Mouse (Mus musculus) forebrain, embryonic 13.5 days (tissue): ENCODE data around the gene Mis12. TPM values are rescaled to one million over a fixed set of nuclear protein-coding genes. Genes with fewer than 3 reads are reported as not detected.

Source experiments
- ATAC-seq: fragments of 200-750 bp; cut with Nextera tagmentation; 2 replicates; pipeline ENCODE4 v1.8.0; 2017
- H3K27ac ChIP-seq: fragments of 300-500 bp; sonication (generic); 2 replicates; pipeline ENCODE4 v1.5.1; 2015; ENCODE audit warnings: inconsistent platforms, mild to moderate bottlenecking, moderate library complexity
- H3K27me3 ChIP-seq: fragments of 300-500 bp; sonication (generic); 2 replicates; pipeline ENCODE4 v1.6.1; 2015; ENCODE audit warnings: mild to moderate bottlenecking, inconsistent platforms
- H3K36me3 ChIP-seq: fragments of 300-500 bp; sonication (generic); 2 replicates; pipeline ENCODE4 v1.6.1; 2015; ENCODE audit warnings: mild to moderate bottlenecking, inconsistent platforms; ENCODE audit not compliant: poor library complexity, severe bottlenecking
- H3K4me1 ChIP-seq: fragments of 300-500 bp; sonication (generic); 2 replicates; pipeline ENCODE4 v1.6.1; 2015; ENCODE audit warnings: inconsistent platforms
- H3K4me2 ChIP-seq: fragments of 300-500 bp; sonication (generic); 2 replicates; pipeline ENCODE4 v1.6.1; 2015; ENCODE audit warnings: inconsistent platforms, mild to moderate bottlenecking, moderate library complexity
- H3K4me3 ChIP-seq: fragments of 300-500 bp; sonication (generic); 2 replicates; pipeline ENCODE4 v1.5.1; 2015; ENCODE audit warnings: mild to moderate bottlenecking, inconsistent platforms
- H3K9ac ChIP-seq: fragments of 300-500 bp; sonication (generic); 2 replicates; pipeline ENCODE4 v1.6.1; 2015; ENCODE audit warnings: mild to moderate bottlenecking, inconsistent platforms
- H3K9me3 ChIP-seq: fragments of 300-500 bp; sonication (generic); replicated peaks from 2 replicates; pipeline ENCODE4 v1.6.1; 2016; ENCODE audit warnings: inconsistent platforms
- WGBS: fragments of 180-500 bp; shearing (Covaris S2); methylation state at CpG from one replicate; pipeline ENCODE4 v1.1.7; 2015; 5-methylcytosine and 5-hydroxymethylcytosine counted together
- polyA plus RNA-seq: library from polyadenylated mRNA; unstranded; fragments of >200 nt; fragmentation: Nextera tagmentation; extraction: Ambion mirVana; gene quantifications from 2 replicates; pipeline ENCODE4 v1.2.1, GENCODE M21; 2015

Gene Mis12
- polyA plus RNA-seq, 1 experiment from 2014 or later = 51.3 TPM

GRCm38 (mm10) chr11:70982557-70983228 lies 36.7 kb upstream of the Mis12 start, which contains the start of gene C1qbp:
Gene C1qbp, minus strand, starts transcription at chr11:70983026.
- peaks cover 71% of the 10 kb centered on the region for H3K36me3 ChIP-seq
- H3K4me2 ChIP-seq = peak within 1 kb of the TSS; percentile 66
- WGBS = under 1% methylated on average over 64 of the region's 64 CpGs
- H3K9ac ChIP-seq = peak within 1 kb of the TSS; percentile 95
- H3K4me3 ChIP-seq = peak within 1 kb of the TSS; percentile 100
- peak; percentile 98 for ATAC-seq
- no peaks in the 10 kb centered on the region for H3K9me3 ChIP-seq
- H3K27me3 ChIP-seq = no peaks in the 10 kb centered on the region
- H3K27ac ChIP-seq = peak within 1 kb of the TSS; percentile 38; the same call in 1 of the 2 replicates
- peaks cover 14% of the 10 kb centered on the region for H3K4me1 ChIP-seq

- 74% methylated on average over 4 of the region's 4 CpGs for WGBS
- no peak for ATAC-seq
- H3K9me3 ChIP-seq = no peaks in the 10 kb centered on the region
Measured at GRCm38 (mm10) chr11:71001167-71001566, 18.2 kb upstream of the Mis12 start.

GRCm38 (mm10) chr11:71003611-71004315 lies 15.6 kb upstream of the Mis12 start:
- peak overlapping the region; percentile 96 for H3K4me2 ChIP-seq
- no peaks in the 10 kb centered on the region for H3K9me3 ChIP-seq
- H3K27ac ChIP-seq = peak overlapping the region; percentile 35; the same call in 1 of the 2 replicates
- peaks cover 24% of the 10 kb centered on the region for H3K36me3 ChIP-seq
- peak overlapping the region; percentile 93 for H3K4me3 ChIP-seq
- peak overlapping the region; percentile 81 for H3K9ac ChIP-seq
- WGBS = under 1% methylated on average over 46 of the region's 49 CpGs
- peaks cover 17% of the 10 kb centered on the region for H3K4me1 ChIP-seq
- ATAC-seq = peak; percentile 76; the same call in 1 of the 2 replicates
- H3K27me3 ChIP-seq = no peaks in the 10 kb centered on the region

More at GRCm38 (mm10) chr11:71001167-71001566, 18.2 kb upstream of the Mis12 start:
- Histone ChIP-seq H3K4me3 (no peak overlapping the region), H3K36me3 (peaks cover 40% of the 10 kb centered on the region), H3K4me2 (no peak overlapping the region), H3K27ac (no peak overlapping the region), H3K27me3 (no peaks in the 10 kb centered on the region), H3K9ac (no peak overlapping the region), H3K4me1 (peaks cover 17% of the 10 kb centered on the region)

- Histone ChIP-seq H3K4me1 (peaks cover 17% of the 10 kb centered on the region), H3K9ac (peak within 1 kb of the TSS; percentile 81), H3K27me3 (no peaks in the 10 kb centered on the region), H3K4me2 (peak within 1 kb of the TSS; percentile 96), H3K36me3 (peaks cover 24% of the 10 kb centered on the region), H3K9me3 (no peaks in the 10 kb centered on the region), H3K27ac (peak within 1 kb of the TSS; percentile 35; the same call in 1 of the 2 replicates), H3K4me3 (peak within 1 kb of the TSS; percentile 93)
- ATAC-seq = peak; percentile 99
- WGBS = under 1% methylated on average over 35 of the region's 35 CpGs
Measured at GRCm38 (mm10) chr11:71004316-71004773, 15.1 kb upstream of the Mis12 start, which contains the start of gene Dhx33. Gene Dhx33, minus strand, starts transcription at chr11:71004437.

GRCm38 (mm10) chr11:71005046-71005445 lies 14.4 kb upstream of the Mis12 start:
- ATAC-seq = no peak
- H3K27ac ChIP-seq = no peak overlapping the region

GRCm38 (mm10) chr11:71007026-71007425 lies 12.4 kb upstream of the Mis12 start:
- no peak overlapping the region for H3K27ac ChIP-seq
- H3K9me3 ChIP-seq = no peaks in the 10 kb centered on the region
- H3K4me2 ChIP-seq = no peak overlapping the region
- H3K4me3 ChIP-seq = no peak overlapping the region
- peaks cover 17% of the 10 kb centered on the region for H3K4me1 ChIP-seq
- no peak overlapping the region for H3K9ac ChIP-seq
- 94% methylated on average over 6 of the region's 6 CpGs for WGBS
- no peak for ATAC-seq
- H3K27me3 ChIP-seq = no peaks in the 10 kb centered on the region
- H3K36me3 ChIP-seq = peaks cover 38% of the 10 kb centered on the region

More at GRCm38 (mm10) chr11:71005046-71005445, 14.4 kb upstream of the Mis12 start:
- no peaks in the 10 kb centered on the region for H3K9me3 ChIP-seq
- peaks cover 24% of the 10 kb centered on the region for H3K36me3 ChIP-seq
- no peak overlapping the region for H3K9ac ChIP-seq
- peaks cover 17% of the 10 kb centered on the region for H3K4me1 ChIP-seq
- peak overlapping the region; percentile 96 for H3K4me2 ChIP-seq
- 57% methylated on average over 5 of the region's 5 CpGs for WGBS
- peak overlapping the region; percentile 93 for H3K4me3 ChIP-seq
- no peaks in the 10 kb centered on the region for H3K27me3 ChIP-seq

- 90% methylated on average over 7 of the region's 7 CpGs for WGBS
- H3K36me3 ChIP-seq = peaks cover 46% of the 10 kb centered on the region
- ATAC-seq = no peak
- no peaks in the 10 kb centered on the region for H3K27me3 ChIP-seq
- H3K27ac ChIP-seq = no peak overlapping the region
- H3K4me2 ChIP-seq = no peak overlapping the region
- no peak overlapping the region for H3K9ac ChIP-seq
- H3K4me3 ChIP-seq = no peak overlapping the region
- no peaks in the 10 kb centered on the region for H3K9me3 ChIP-seq
- H3K4me1 ChIP-seq = peaks cover 12% of the 10 kb centered on the region
Measured at GRCm38 (mm10) chr11:71007831-71008230, 11.6 kb upstream of the Mis12 start.

- Histone ChIP-seq H3K4me2 (no peak overlapping the region), H3K9me3 (no peaks in the 10 kb centered on the region), H3K36me3 (peaks cover 47% of the 10 kb centered on the region), H3K9ac (no peak overlapping the region), H3K27me3 (no peaks in the 10 kb centered on the region), H3K27ac (no peak overlapping the region), H3K4me1 (peaks cover 7% of the 10 kb centered on the region), H3K4me3 (no peak overlapping the region)
- WGBS = 91% methylated on average over 3 of the region's 3 CpGs
- no peak for ATAC-seq
Measured at GRCm38 (mm10) chr11:71008321-71008720, 11.1 kb upstream of the Mis12 start.

- Histone ChIP-seq H3K4me3 (no peak overlapping the region), H3K4me1 (peaks cover 15% of the 10 kb centered on the region), H3K27ac (no peak overlapping the region), H3K9me3 (no peaks in the 10 kb centered on the region), H3K36me3 (peaks cover 52% of the 10 kb centered on the region), H3K9ac (no peak overlapping the region), H3K27me3 (no peaks in the 10 kb centered on the region), H3K4me2 (no peak overlapping the region)
- WGBS = 97% methylated on average over 7 of the region's 7 CpGs
- ATAC-seq = no peak
Measured at GRCm38 (mm10) chr11:71012743-71013142, 6.7 kb upstream of the Mis12 start.

GRCm38 (mm10) chr11:71017051-71017450 lies 2.4 kb upstream of the Mis12 start:
- H3K27ac ChIP-seq = no peak overlapping the region
- H3K9me3 ChIP-seq = no peaks in the 10 kb centered on the region
- H3K27me3 ChIP-seq = no peaks in the 10 kb centered on the region
- H3K36me3 ChIP-seq = peaks cover 23% of the 10 kb centered on the region
- peaks cover 40% of the 10 kb centered on the region for H3K4me1 ChIP-seq
- no peak for ATAC-seq
- 88% methylated on average over 1 of the region's 1 CpGs for WGBS
- peak overlapping the region; percentile 4 for H3K4me2 ChIP-seq
- no peak overlapping the region for H3K9ac ChIP-seq
- no peak overlapping the region for H3K4me3 ChIP-seq

GRCm38 (mm10) chr11:71018416-71019200 lies 803 bp upstream of the Mis12 start:
- Histone ChIP-seq H3K27ac (peak overlapping the region; percentile 68), H3K36me3 (peaks cover 24% of the 10 kb centered on the region), H3K9ac (peak overlapping the region; percentile 91), H3K4me3 (peak overlapping the region; percentile 91), H3K4me1 (peaks cover 54% of the 10 kb centered on the region), H3K9me3 (no peaks in the 10 kb centered on the region), H3K27me3 (no peaks in the 10 kb centered on the region), H3K4me2 (peak overlapping the region; percentile 81)
- 5% methylated on average over 28 of the region's 28 CpGs for WGBS
- no peak for ATAC-seq
